Mouse (Mus musculus): ENCODE data around the gene Slc9a5.

Gene Slc9a5

DNA sequence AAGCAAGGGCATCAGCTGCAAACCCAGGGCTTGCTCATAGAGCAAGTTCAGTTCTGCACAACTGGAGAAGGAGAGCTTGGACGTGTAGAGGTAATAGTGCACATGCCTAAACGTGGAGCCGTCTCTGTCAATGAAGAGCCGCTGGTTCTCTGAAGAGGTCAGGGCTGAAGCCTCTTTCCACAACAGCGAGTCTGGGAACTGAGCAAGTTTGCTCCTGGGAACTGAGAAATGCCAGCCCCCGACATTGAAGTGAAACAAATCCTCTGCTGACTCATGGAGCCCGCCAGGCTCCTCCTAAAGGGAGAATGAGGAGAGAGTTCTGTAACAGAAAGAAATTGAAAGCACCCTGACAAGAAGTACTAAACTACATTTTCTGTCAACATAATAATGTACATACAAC is 59.7 kb downstream of the Slc9a5 start:
- no peak for DNase-seq (ENCODE audit: low spot score in 2 of 2)

- no peak for DNase-seq (ENCODE audit: low spot score in 2 of 2)
These were observed 61.3 kb downstream of the Slc9a5 start for GRCm38 (mm10) chr8:105409947-105410346.

- no peak for DNase-seq (ENCODE audit: low spot score in 2 of 2)
These were observed 64.7 kb downstream of the Slc9a5 start, which contains the start of the genes Kctd19 and Lrrc36 for GRCm38 (mm10) chr8:105413391-105413790. Gene Kctd19 (minus strand): TSS chr8:105413502. Gene Lrrc36 (plus strand): TSS chr8:105413571.

GRCm38 (mm10) chr8:105418992-105419391 is 70.3 kb downstream of the Slc9a5 start:
- no peak for DNase-seq (ENCODE audit: low spot score in 2 of 2)

Measured in left cerebral cortex, adult 9 months (tissue).